Mouse (Mus musculus): ENCODE results near the gene Phf21b. TPM values are rescaled to one million over a fixed set of nuclear protein-coding genes. Genes with fewer than 3 reads are reported as not detected.
"Not testable (repeated sequence)": the region's sequence is repeated elsewhere in the genome, so short reads cannot be mapped to it uniquely, and the experiment has no call there.

Gene Phf21b
- polyA plus RNA-seq, 1 experiment from 2014 or later: 0.14 TPM

- Histone ChIP-seq H3K27ac (no peak overlapping the region), H3K4me3 (ENCODE audit: inconsistent target) (no peak overlapping the region), H3K79me2 (ENCODE audit: inconsistent target) (no peaks in the 10 kb centered on the region), H3K36me3 (ENCODE audit: inconsistent target) (no peaks in the 10 kb centered on the region)
- 80% methylated on average over 18 of the region's 20 CpGs for WGBS (ENCODE audit: missing documents)
These were observed 80.3 kb downstream of the Phf21b start for GRCm38 (mm10) chr15:84775421-84776174.

GRCm38 (mm10) chr15:84772191-84773111, 83.4 kb downstream of the Phf21b start:
- no peak overlapping the region for H3K27ac ChIP-seq
- H3K36me3 ChIP-seq (ENCODE audit: inconsistent target): no peaks in the 10 kb centered on the region
- 74% methylated on average over 21 of the region's 21 CpGs for WGBS (ENCODE audit: missing documents)

GRCm38 (mm10) chr15:84769641-84770341, 86.1 kb downstream of the Phf21b start:
- 79% methylated on average over 11 of the region's 11 CpGs for whole genome bisulfite sequencing (ENCODE audit: missing documents)
- H3K4me3 ChIP-seq (ENCODE audit: inconsistent target): no peak overlapping the region
- H3K27ac ChIP-seq: no peak overlapping the region
- no peaks in the 10 kb centered on the region for H3K79me2 ChIP-seq (ENCODE audit: inconsistent target)
- no peaks in the 10 kb centered on the region for H3K36me3 ChIP-seq (ENCODE audit: inconsistent target)

More at GRCm38 (mm10) chr15:84772191-84773111, 83.4 kb downstream of the Phf21b start:
- Histone ChIP-seq H3K79me2 (ENCODE audit: inconsistent target) (no peaks in the 10 kb centered on the region), H3K4me3 (ENCODE audit: inconsistent target) (no peak overlapping the region)

GRCm38 (mm10) chr15:84768531-84768930, 87.3 kb downstream of the Phf21b start:
- H3K4me3 ChIP-seq (ENCODE audit: inconsistent target); H3K36me3 ChIP-seq (ENCODE audit: inconsistent target); H3K79me2 ChIP-seq (ENCODE audit: inconsistent target): not testable (repeated sequence)
- H3K27ac ChIP-seq: peak overlapping the region; percentile 7; the same call in 1 of the 2 replicates
- WGBS (ENCODE audit: missing documents): 86% methylated on average over 3 of the region's 4 CpGs

- Histone ChIP-seq H3K36me3 (ENCODE audit: inconsistent target) (no peaks in the 10 kb centered on the region), H3K4me3 (ENCODE audit: inconsistent target) (no peak overlapping the region), H3K27ac (no peak overlapping the region), H3K79me2 (ENCODE audit: inconsistent target) (no peaks in the 10 kb centered on the region)
- 65% methylated on average over 10 of the region's 10 CpGs for WGBS (ENCODE audit: missing documents)
These were observed 89.2 kb downstream of the Phf21b start for GRCm38 (mm10) chr15:84766621-84767020.

GRCm38 (mm10) chr15:84763423-84763812, 92.4 kb downstream of the Phf21b start:
- H3K27ac ChIP-seq: no peak overlapping the region
- H3K79me2 ChIP-seq (ENCODE audit: inconsistent target): no peaks in the 10 kb centered on the region
- no peaks in the 10 kb centered on the region for H3K36me3 ChIP-seq (ENCODE audit: inconsistent target)
- 68% methylated on average over 7 of the region's 7 CpGs for WGBS (ENCODE audit: missing documents)
- H3K4me3 ChIP-seq (ENCODE audit: inconsistent target): no peak overlapping the region

GRCm38 (mm10) chr15:84762712-84763422, 93.0 kb downstream of the Phf21b start:
- Histone ChIP-seq H3K79me2 (ENCODE audit: inconsistent target) (no peaks in the 10 kb centered on the region), H3K4me3 (ENCODE audit: inconsistent target) (no peak overlapping the region), H3K27ac (no peak overlapping the region), H3K36me3 (ENCODE audit: inconsistent target) (no peaks in the 10 kb centered on the region)
- 91% methylated on average over 8 of the region's 8 CpGs for WGBS (ENCODE audit: missing documents)

GRCm38 (mm10) chr15:84758493-84758892, 97.4 kb downstream of the Phf21b start:
- Histone ChIP-seq H3K79me2 (ENCODE audit: inconsistent target) (no peaks in the 10 kb centered on the region), H3K4me3 (ENCODE audit: inconsistent target) (no peak overlapping the region), H3K27ac (no peak overlapping the region), H3K36me3 (ENCODE audit: inconsistent target) (no peaks in the 10 kb centered on the region)
- 46% methylated on average over 4 of the region's 4 CpGs for WGBS (ENCODE audit: missing documents)

GRCm38 (mm10) chr15:84756426-84756825, 99.4 kb downstream of the Phf21b start:
- no peak overlapping the region for H3K27ac ChIP-seq
- no peak overlapping the region for H3K4me3 ChIP-seq (ENCODE audit: inconsistent target)
- 41% methylated on average over 21 of the region's 22 CpGs for WGBS (ENCODE audit: missing documents)
- no peaks in the 10 kb centered on the region for H3K79me2 ChIP-seq (ENCODE audit: inconsistent target)
- no peaks in the 10 kb centered on the region for H3K36me3 ChIP-seq (ENCODE audit: inconsistent target)

GRCm38 (mm10) chr15:84754987-84755386, 100.9 kb downstream of the Phf21b start:
- Histone ChIP-seq H3K79me2 (ENCODE audit: inconsistent target) (no peaks in the 10 kb centered on the region), H3K4me3 (ENCODE audit: inconsistent target) (no peak overlapping the region), H3K36me3 (ENCODE audit: inconsistent target) (no peaks in the 10 kb centered on the region), H3K27ac (no peak overlapping the region)
- 36% methylated on average over 3 of the region's 3 CpGs for WGBS (ENCODE audit: missing documents)

- no peaks in the 10 kb centered on the region for H3K36me3 ChIP-seq (ENCODE audit: inconsistent target)
- WGBS (ENCODE audit: missing documents): 100% methylated on average over 4 of the region's 4 CpGs
- H3K27ac ChIP-seq: no peak overlapping the region
- H3K4me3 ChIP-seq (ENCODE audit: inconsistent target): no peak overlapping the region
- no peaks in the 10 kb centered on the region for H3K79me2 ChIP-seq (ENCODE audit: inconsistent target)
These were observed 110.0 kb downstream of the Phf21b start for GRCm38 (mm10) chr15:84745831-84746230.

- Histone ChIP-seq H3K4me3 (ENCODE audit: inconsistent target) (no peak overlapping the region), H3K27ac (no peak overlapping the region), H3K79me2 (ENCODE audit: inconsistent target) (no peaks in the 10 kb centered on the region), H3K36me3 (ENCODE audit: inconsistent target) (no peaks in the 10 kb centered on the region)
- WGBS (ENCODE audit: missing documents): 63% methylated on average over 2 of the region's 2 CpGs
These were observed 111.5 kb downstream of the Phf21b start for GRCm38 (mm10) chr15:84744308-84744707.

GRCm38 (mm10) chr15:84743347-84743746, 112.5 kb downstream of the Phf21b start:
- Histone ChIP-seq H3K36me3 (ENCODE audit: inconsistent target) (no peaks in the 10 kb centered on the region), H3K27ac (no peak overlapping the region), H3K4me3 (ENCODE audit: inconsistent target) (no peak overlapping the region), H3K79me2 (ENCODE audit: inconsistent target) (no peaks in the 10 kb centered on the region)
- 42% methylated on average over 3 of the region's 3 CpGs for WGBS (ENCODE audit: missing documents)

- 75% methylated on average over 3 of the region's 3 CpGs for WGBS (ENCODE audit: missing documents)
- Histone ChIP-seq H3K4me3 (ENCODE audit: inconsistent target) (no peak overlapping the region), H3K79me2 (ENCODE audit: inconsistent target) (no peaks in the 10 kb centered on the region), H3K27ac (no peak overlapping the region), H3K36me3 (ENCODE audit: inconsistent target) (no peaks in the 10 kb centered on the region)
These were observed 114.3 kb downstream of the Phf21b start for GRCm38 (mm10) chr15:84741573-84741972.

Data from macrophage (primary cell).